Mouse (Mus musculus) embryonic facial prominence, embryonic 11.5 days (tissue): ENCODE measurements around the gene Ssh1. TPM values are rescaled to one million over a fixed set of nuclear protein-coding genes. Genes with fewer than 3 reads are reported as not detected.

Source experiments
- ATAC-seq: fragments of 200-750 bp; cut with Nextera tagmentation; replicated peaks from 2 replicates; pipeline ENCODE4 v1.8.0; 2017; ENCODE audit warnings: low read depth; ENCODE audit not compliant: insufficient number of reproducible peaks, low FRiP score, low TSS enrichment
- DNase-seq: peaks from one replicate; pipeline ENCODE4 v3.0.0-alpha.2; 2015; ENCODE audit warnings: low spot score
- H3K27ac ChIP-seq: fragments of 300-500 bp; sonication (generic); replicated peaks from 2 replicates; pipeline ENCODE4 v1.5.1; 2014; ENCODE audit warnings: mild to moderate bottlenecking, low read depth, low read length, control low read depth
- H3K27me3 ChIP-seq: fragments of 300-500 bp; sonication (generic); 2 replicates; pipeline ENCODE4 v1.6.1; 2014; ENCODE audit warnings: mild to moderate bottlenecking, low read length, moderate library complexity, mixed read lengths; ENCODE audit not compliant: control insufficient read depth, insufficient read depth
- H3K36me3 ChIP-seq: fragments of 300-500 bp; sonication (generic); replicated peaks from 2 replicates; pipeline ENCODE4 v1.6.1; 2014; ENCODE audit warnings: low read depth, mild to moderate bottlenecking, low read length, moderate library complexity, mixed read lengths; ENCODE audit not compliant: control insufficient read depth, insufficient read depth
- H3K4me1 ChIP-seq: fragments of 300-500 bp; sonication (generic); 2 replicates; pipeline ENCODE4 v1.6.1; 2014; ENCODE audit warnings: low read length, mixed read lengths; ENCODE audit not compliant: control insufficient read depth, insufficient read depth
- H3K4me2 ChIP-seq: fragments of 300-500 bp; sonication (generic); 2 replicates; pipeline ENCODE4 v1.6.1; 2014; ENCODE audit warnings: low read depth, mild to moderate bottlenecking, control low read depth, low read length, moderate library complexity
- H3K4me3 ChIP-seq: fragments of 300-500 bp; sonication (generic); 2 replicates; pipeline ENCODE4 v1.5.1; 2014; ENCODE audit warnings: low read depth, low read length, control low read depth
- H3K9ac ChIP-seq: fragments of 300-500 bp; sonication (generic); replicated peaks from 2 replicates; pipeline ENCODE4 v1.6.1; 2014; ENCODE audit warnings: mild to moderate bottlenecking, control low read depth, low read length
- H3K9me3 ChIP-seq: fragments of 300-500 bp; sonication (generic); replicated peaks from 2 replicates; pipeline ENCODE4 v1.6.1; 2016; ENCODE audit warnings: mild to moderate bottlenecking, low read length, inconsistent platforms, mixed read lengths; ENCODE audit not compliant: control insufficient read depth
- WGBS: fragments of 180-500 bp; shearing (Covaris S2); extraction: QIAGEN DNeasy Blood & Tissue Kit; methylation state at CpG from one replicate; pipeline ENCODE4 v1.1.7; 2014; 5-methylcytosine and 5-hydroxymethylcytosine counted together
- polyA plus RNA-seq: library from polyadenylated mRNA; unstranded; fragments of >200 nt; fragmentation: Nextera tagmentation; extraction: Ambion mirVana; gene quantifications from 2 replicates; pipeline ENCODE4 v1.2.1, GENCODE M21; 2014

Ssh1 gene
- polyA plus RNA-seq, 1 experiment from 2014 or later, result 26.0 TPM

GRCm38 (mm10) chr5:113889912-113890311, 103.8 kb downstream of the Ssh1 start:
- H3K4me3 ChIP-seq, result no peak overlapping the region
- H3K9me3 ChIP-seq, result no peaks in the 10 kb centered on the region
- no peak overlapping the region for H3K27ac ChIP-seq
- peaks cover 3% of the 10 kb centered on the region; the same call in 1 of the 2 replicates for H3K4me1 ChIP-seq
- H3K27me3 ChIP-seq, result no peaks in the 10 kb centered on the region
- no peak overlapping the region for H3K4me2 ChIP-seq
- no peak for ATAC-seq
- no peak for DNase-seq
- H3K9ac ChIP-seq, result no peak overlapping the region
- H3K36me3 ChIP-seq, result no peaks in the 10 kb centered on the region
- WGBS, result 54% methylated on average over 4 of the region's 4 CpGs

- H3K4me3 ChIP-seq, result no peak overlapping the region
- no peak overlapping the region; the same call in 1 of the 2 replicates for H3K9ac ChIP-seq
- H3K9me3 ChIP-seq, result no peaks in the 10 kb centered on the region
- H3K4me2 ChIP-seq, result no peak overlapping the region
- 16% methylated on average over 19 of the region's 19 CpGs for WGBS
- peak; percentile 56 for DNase-seq
- no peaks in the 10 kb centered on the region for H3K27me3 ChIP-seq
- peaks cover 3% of the 10 kb centered on the region; the same call in 1 of the 2 replicates for H3K4me1 ChIP-seq
- no peak for ATAC-seq
- H3K27ac ChIP-seq, result no peak overlapping the region; the same call in 1 of the 2 replicates
- no peaks in the 10 kb centered on the region for H3K36me3 ChIP-seq
Measured at GRCm38 (mm10) chr5:113889181-113889906, 104.3 kb downstream of the Ssh1 start.

- DNase-seq (no peak), ATAC-seq (no peak)
- no peak overlapping the region for H3K9ac ChIP-seq
- no peaks in the 10 kb centered on the region for H3K9me3 ChIP-seq
- no peak overlapping the region for H3K4me2 ChIP-seq
- peaks cover 3% of the 10 kb centered on the region; the same call in 1 of the 2 replicates for H3K4me1 ChIP-seq
- no peak overlapping the region for H3K4me3 ChIP-seq
- H3K36me3 ChIP-seq, result no peaks in the 10 kb centered on the region
- no peaks in the 10 kb centered on the region for H3K27me3 ChIP-seq
- WGBS, result 78% methylated on average over 5 of the region's 5 CpGs
- H3K27ac ChIP-seq, result no peak overlapping the region
Measured at GRCm38 (mm10) chr5:113888186-113888795, 105.4 kb downstream of the Ssh1 start.

- H3K9ac ChIP-seq, result no peak overlapping the region
- H3K4me1 ChIP-seq, result peaks cover 9% of the 10 kb centered on the region
- no peak overlapping the region for H3K27ac ChIP-seq
- no peaks in the 10 kb centered on the region for H3K36me3 ChIP-seq
- H3K4me3 ChIP-seq, result no peak overlapping the region
- H3K9me3 ChIP-seq, result no peaks in the 10 kb centered on the region
- WGBS, result 63% methylated on average over 11 of the region's 11 CpGs
- ATAC-seq (no peak), DNase-seq (no peak)
- no peaks in the 10 kb centered on the region for H3K27me3 ChIP-seq
- no peak overlapping the region for H3K4me2 ChIP-seq
Measured at GRCm38 (mm10) chr5:113887132-113887531, 106.6 kb downstream of the Ssh1 start.

Other genes starting within 250 kb of the Ssh1 start
- gene Sart3, start 221.4 kb downstream of the Ssh1 start, polyA plus RNA-seq, result 52.4 and 55.4 TPM in 2 replicates
- gene Iscu, start 221.1 kb downstream of the Ssh1 start, polyA plus RNA-seq, result 103 and 113 TPM in 2 replicates
- 50.8 and 54.2 TPM in 2 replicates for gene Tmem119, start 193.4 kb downstream of the Ssh1 start, polyA plus RNA-seq
- 1.2 and 2.0 TPM in 2 replicates for gene Selplg, start 161.2 kb downstream of the Ssh1 start, polyA plus RNA-seq
- gene Coro1c, start 85.1 kb downstream of the Ssh1 start, polyA plus RNA-seq, result 130 and 135 TPM in 2 replicates
- gene Dao, start 9.8 kb upstream of the Ssh1 start, polyA plus RNA-seq, result not detected in 2 replicates
- gene Usp30, start 71.6 kb upstream of the Ssh1 start, polyA plus RNA-seq, result 10.0 and 11.4 TPM in 2 replicates
- 3.3 and 4.1 TPM in 2 replicates for gene Svop, start 97.7 kb upstream of the Ssh1 start, polyA plus RNA-seq
- 13.5 and 13.8 TPM in 2 replicates for gene Alkbh2, start 134.3 kb upstream of the Ssh1 start, polyA plus RNA-seq
- 37.6 and 37.9 TPM in 2 replicates for gene Ung, start 136.5 kb upstream of the Ssh1 start, polyA plus RNA-seq
- gene Acacb, start 152.6 kb upstream of the Ssh1 start, polyA plus RNA-seq, result 2.9 and 3.6 TPM in 2 replicates